Mouse (Mus musculus) MEL (cell line): ENCODE results near the gene BC051665.

Experiments
- GATA1 ChIP-seq: IDR thresholded peaks from 2 replicates; pipeline ENCODE4 v1.6.1; 2011; ENCODE audit warnings: low read depth, low read length, improper control_type of control experiment
- JUND ChIP-seq: IDR thresholded peaks from 2 replicates; pipeline ENCODE4 v1.6.1; 2011; ENCODE audit warnings: low read depth, mild to moderate bottlenecking, improper control_type of control experiment, low read length
- POLR2A ChIP-seq, 2 experiments: IDR thresholded peaks; 2 replicates each; pipeline ENCODE4 v1.6.1; 2011 to 2012; ENCODE audit warnings: low read length in 2 of 2, mild to moderate bottlenecking in 2 of 2, control low read depth in 1 of 2, improper control_type of control experiment in 1 of 2, low read depth in 1 of 2, moderate library complexity in 1 of 2; ENCODE audit not compliant: control insufficient read depth in 1 of 2, insufficient read depth in 1 of 2, poor library complexity in 1 of 2
- ZC3H11A ChIP-seq: IDR thresholded peaks from 2 replicates; pipeline ENCODE4 v1.6.1; 2012; ENCODE audit warnings: low read depth, mild to moderate bottlenecking, inconsistent platforms, low read length, improper control_type of control experiment

GRCm38 (mm10) chr13:60743381-60744077 lies 42.6 kb downstream of the BC051665 start:
- TF ChIP-seq POLR2A (IDR thresholded peaks at IDR 0.05; ENCODE audit: control insufficient read depth in 1 of 2, insufficient read depth in 1 of 2, low read depth in 1 of 2, low read length in 2 of 2, poor library complexity in 1 of 2) (no peak), ZC3H11A (no peak), GATA1 (peak; percentile 94), JUND (peak; percentile 76; the same call in 1 of the 2 replicates)
